Mouse (Mus musculus): ENCODE data around the gene Map7. TPM values are rescaled to one million over a fixed set of nuclear protein-coding genes. Genes with fewer than 3 reads are reported as not detected.

The Map7 gene
- polyA plus RNA-seq, 1 experiment = 0.01 TPM

DNA sequence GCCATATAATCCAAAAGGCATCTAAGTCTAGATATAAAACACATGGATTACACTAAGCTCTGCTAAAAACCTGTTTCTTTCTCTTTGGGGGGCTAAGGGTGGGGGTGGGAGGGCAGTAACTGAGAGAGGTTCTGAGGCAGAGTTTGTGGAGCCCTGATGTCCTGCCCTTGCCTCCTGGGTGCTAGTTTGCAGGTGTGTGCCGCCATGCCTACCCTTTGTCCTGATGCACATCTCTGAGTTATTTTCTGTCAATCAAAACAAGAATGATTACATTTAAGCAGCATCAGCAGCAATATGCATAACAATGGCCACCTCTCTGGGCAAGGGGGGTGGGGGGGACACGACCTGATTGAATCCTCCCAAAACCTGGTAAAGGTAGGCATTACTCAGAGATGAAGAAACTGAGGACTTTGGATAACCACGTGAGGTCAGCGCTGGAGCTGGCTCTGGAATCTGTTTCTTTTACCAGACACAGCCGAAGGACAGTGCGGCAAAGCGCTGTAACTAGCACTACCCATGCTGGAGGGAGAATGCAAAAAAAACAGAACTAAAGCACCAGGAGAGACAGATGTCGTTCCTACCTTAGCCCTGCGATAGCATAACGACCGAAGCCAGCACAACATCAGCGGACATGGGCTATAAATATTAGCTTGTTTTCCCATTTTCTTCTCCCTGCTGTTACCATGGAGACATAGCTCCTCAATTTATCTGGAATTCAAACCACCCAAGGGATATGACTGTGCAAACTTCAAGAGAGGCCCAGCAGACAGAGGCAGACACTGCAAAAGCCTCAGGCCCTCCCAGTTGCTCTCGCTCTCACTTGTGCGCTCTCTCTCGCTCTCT lies 137.9 kb downstream of the Map7 start:
- H3K36me3 ChIP-seq (ENCODE audit: control insufficient read depth, insufficient read depth) = no peaks in the 10 kb centered on the region
- H3K4me2 ChIP-seq (ENCODE audit: low read depth) = no peak overlapping the region
- no peak overlapping the region for H3K4me3 ChIP-seq
- no peak overlapping the region for H3ac ChIP-seq (ENCODE audit: control insufficient read depth, insufficient read length)
- no peaks in the 10 kb centered on the region for H3K27me3 ChIP-seq (ENCODE audit: control insufficient read depth, insufficient read depth, insufficient read length)
- TF ChIP-seq MAX (IDR thresholded peaks at IDR 0.05; ENCODE audit: low read depth) (no peak), CEBPB (IDR thresholded peaks at IDR 0.05; ENCODE audit: insufficient read depth, poor library complexity, severe bottlenecking) (no peak), MYOG (IDR thresholded peaks at IDR 0.05; ENCODE audit: control insufficient read depth in 1 of 3, insufficient read depth in 1 of 3, insufficient read length in 2 of 3, low read depth in 2 of 3) (no peak), SRF (IDR thresholded peaks at IDR 0.05; ENCODE audit: control insufficient read depth, insufficient read length, low read depth) (no peak), REST (IDR thresholded peaks at IDR 0.05; ENCODE audit: insufficient read depth, insufficient read length) (no peak), POLR2A (IDR thresholded peaks at IDR 0.05; ENCODE audit: insufficient read length, low read depth) (no peak), TCF3 (IDR thresholded peaks at IDR 0.05; ENCODE audit: insufficient read length, low read depth) (no peak), E2F4 (IDR thresholded peaks at IDR 0.05; ENCODE audit: insufficient read depth) (no peak), POLR2AphosphoS2 (IDR thresholded peaks at IDR 0.05; ENCODE audit: insufficient read length, low read depth) (no peak), MYOD1 (IDR thresholded peaks at IDR 0.05; ENCODE audit: control insufficient read depth in 1 of 3, insufficient read length in 2 of 3, low read depth in 2 of 3) (no peak), USF1 (IDR thresholded peaks at IDR 0.05; ENCODE audit: low read depth) (no peak), TCF12 (IDR thresholded peaks at IDR 0.05; ENCODE audit: insufficient read depth, poor library complexity, severe bottlenecking) (no peak)
- H3K79me2 ChIP-seq (ENCODE audit: control insufficient read depth, insufficient read depth) = no peaks in the 10 kb centered on the region

GRCm38 (mm10) chr10:20287369-20287768 lies 139.1 kb downstream of the Map7 start:
- Histone ChIP-seq H3K27me3 (ENCODE audit: control insufficient read depth, insufficient read depth, insufficient read length) (no peaks in the 10 kb centered on the region), H3K4me3 (no peak overlapping the region), H3K4me2 (ENCODE audit: low read depth) (no peak overlapping the region), H3ac (ENCODE audit: control insufficient read depth, insufficient read length) (no peak overlapping the region), H3K79me2 (ENCODE audit: control insufficient read depth, insufficient read depth) (no peaks in the 10 kb centered on the region), H3K36me3 (ENCODE audit: control insufficient read depth, insufficient read depth) (no peaks in the 10 kb centered on the region)
- no peak for TF ChIP-seq MYOD1 (IDR thresholded peaks at IDR 0.05; ENCODE audit: control insufficient read depth in 1 of 3, insufficient read length in 2 of 3, low read depth in 2 of 3)
- no peak for TF ChIP-seq REST (IDR thresholded peaks at IDR 0.05; ENCODE audit: insufficient read depth, insufficient read length)
- no peak for TF ChIP-seq E2F4 (IDR thresholded peaks at IDR 0.05; ENCODE audit: insufficient read depth)
- TF ChIP-seq POLR2AphosphoS2 (IDR thresholded peaks at IDR 0.05; ENCODE audit: insufficient read length, low read depth) = no peak
- no peak for TF ChIP-seq MAX (IDR thresholded peaks at IDR 0.05; ENCODE audit: low read depth)
- TF ChIP-seq SRF (IDR thresholded peaks at IDR 0.05; ENCODE audit: control insufficient read depth, insufficient read length, low read depth) = no peak
- TF ChIP-seq MYOG (IDR thresholded peaks at IDR 0.05; ENCODE audit: control insufficient read depth in 1 of 3, insufficient read depth in 1 of 3, insufficient read length in 2 of 3, low read depth in 2 of 3) = no peak
- TF ChIP-seq TCF3 (IDR thresholded peaks at IDR 0.05; ENCODE audit: insufficient read length, low read depth) = no peak
- no peak for TF ChIP-seq POLR2A (IDR thresholded peaks at IDR 0.05; ENCODE audit: insufficient read length, low read depth)
- TF ChIP-seq USF1 (IDR thresholded peaks at IDR 0.05; ENCODE audit: low read depth) = no peak
- no peak for TF ChIP-seq CEBPB (IDR thresholded peaks at IDR 0.05; ENCODE audit: insufficient read depth, poor library complexity, severe bottlenecking)
- no peak for TF ChIP-seq TCF12 (IDR thresholded peaks at IDR 0.05; ENCODE audit: insufficient read depth, poor library complexity, severe bottlenecking)

DNA sequence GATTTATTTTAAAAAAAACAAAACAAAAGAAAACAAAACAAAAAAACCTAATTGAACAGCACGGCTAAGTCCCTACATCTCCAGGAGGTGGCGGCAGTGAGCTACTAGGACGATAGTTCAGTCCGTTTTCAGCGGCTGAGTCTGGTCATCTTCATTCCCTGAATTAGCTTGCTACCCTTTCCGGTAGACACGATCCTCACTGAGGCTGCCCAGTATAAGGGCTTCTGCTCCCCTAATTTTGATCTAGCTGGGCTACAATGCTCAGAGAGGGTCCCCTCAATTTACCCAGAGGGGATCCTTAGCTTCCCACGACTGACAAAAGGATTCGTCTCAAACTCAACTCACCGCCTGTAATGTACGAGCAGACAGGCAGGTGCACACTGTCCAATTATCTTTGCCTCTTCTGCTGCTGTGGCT lies 142.2 kb downstream of the Map7 start:
- no peaks in the 10 kb centered on the region for H3K79me2 ChIP-seq (ENCODE audit: control insufficient read depth, insufficient read depth)
- H3K36me3 ChIP-seq (ENCODE audit: control insufficient read depth, insufficient read depth) = no peaks in the 10 kb centered on the region
- TF ChIP-seq REST (IDR thresholded peaks at IDR 0.05; ENCODE audit: insufficient read depth, insufficient read length) = no peak
- no peak for TF ChIP-seq POLR2A (IDR thresholded peaks at IDR 0.05; ENCODE audit: insufficient read length, low read depth)
- TF ChIP-seq USF1 (IDR thresholded peaks at IDR 0.05; ENCODE audit: low read depth) = no peak
- TF ChIP-seq MYOG (IDR thresholded peaks at IDR 0.05; ENCODE audit: control insufficient read depth in 1 of 3, insufficient read depth in 1 of 3, insufficient read length in 2 of 3, low read depth in 2 of 3) = no peak
- no peak for TF ChIP-seq SRF (IDR thresholded peaks at IDR 0.05; ENCODE audit: control insufficient read depth, insufficient read length, low read depth)
- no peak for TF ChIP-seq TCF12 (IDR thresholded peaks at IDR 0.05; ENCODE audit: insufficient read depth, poor library complexity, severe bottlenecking)
- no peak for TF ChIP-seq MYOD1 (IDR thresholded peaks at IDR 0.05; ENCODE audit: control insufficient read depth in 1 of 3, insufficient read length in 2 of 3, low read depth in 2 of 3)
- no peak for TF ChIP-seq TCF3 (IDR thresholded peaks at IDR 0.05; ENCODE audit: insufficient read length, low read depth)
- TF ChIP-seq MAX (IDR thresholded peaks at IDR 0.05; ENCODE audit: low read depth) = no peak
- no peak for TF ChIP-seq CEBPB (IDR thresholded peaks at IDR 0.05; ENCODE audit: insufficient read depth, poor library complexity, severe bottlenecking)
- no peak for TF ChIP-seq POLR2AphosphoS2 (IDR thresholded peaks at IDR 0.05; ENCODE audit: insufficient read length, low read depth)
- no peak for TF ChIP-seq E2F4 (IDR thresholded peaks at IDR 0.05; ENCODE audit: insufficient read depth)
- H3K4me3 ChIP-seq = no peak overlapping the region
- H3K4me2 ChIP-seq (ENCODE audit: low read depth) = peak overlapping the region; percentile 68
- no peaks in the 10 kb centered on the region for H3K27me3 ChIP-seq (ENCODE audit: control insufficient read depth, insufficient read depth, insufficient read length)
- H3ac ChIP-seq (ENCODE audit: control insufficient read depth, insufficient read length) = no peak overlapping the region

DNA sequence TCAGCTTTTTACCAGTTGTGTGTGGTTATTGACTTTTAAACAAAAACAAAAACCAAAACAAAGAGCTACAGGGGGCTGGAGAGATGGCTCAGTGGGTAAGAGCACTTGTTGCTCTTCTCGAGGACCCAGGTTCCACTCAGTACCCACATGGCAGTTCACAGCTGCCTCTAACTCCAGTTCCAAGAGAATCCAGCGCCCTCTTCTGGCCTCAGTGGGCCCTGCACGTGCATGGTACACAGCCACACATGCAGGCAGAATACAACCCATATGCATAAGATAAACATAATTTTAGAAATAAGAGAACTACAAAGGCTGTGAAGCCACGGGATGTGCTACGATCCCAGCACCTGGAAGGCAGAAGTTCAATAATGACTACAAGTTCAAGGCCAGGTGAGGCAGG lies 147.7 kb downstream of the Map7 start:
- Histone ChIP-seq H3K4me3 (no peak overlapping the region), H3ac (ENCODE audit: control insufficient read depth, insufficient read length) (no peak overlapping the region), H3K79me2 (ENCODE audit: control insufficient read depth, insufficient read depth) (no peaks in the 10 kb centered on the region), H3K27me3 (ENCODE audit: control insufficient read depth, insufficient read depth, insufficient read length) (no peaks in the 10 kb centered on the region), H3K4me2 (ENCODE audit: low read depth) (no peak overlapping the region), H3K36me3 (ENCODE audit: control insufficient read depth, insufficient read depth) (no peaks in the 10 kb centered on the region)
- TF ChIP-seq TCF3 (IDR thresholded peaks at IDR 0.05; ENCODE audit: insufficient read length, low read depth) (no peak), REST (IDR thresholded peaks at IDR 0.05; ENCODE audit: insufficient read depth, insufficient read length) (no peak)
